Mouse (Mus musculus): Measurements from ENCODE around the gene Birc5. TPM values are rescaled to one million over a fixed set of nuclear protein-coding genes. Genes with fewer than 3 reads are reported as not detected.
A peak's percentile ranks its signal among the peaks of the same experiment; 100 is the strongest.
"Not testable (repeated sequence)": the region's sequence is repeated elsewhere in the genome, so short reads cannot be mapped to it uniquely, and the experiment has no call there.

Gene Birc5
- total RNA-seq (2015) (179 and 200 TPM in 2 replicates), total RNA-seq (2017) (183 and 213 TPM in 2 replicates)

- peak; percentile 97 for ATAC-seq (replicated peaks; ENCODE audit: poor library complexity)
Measured at GRCm38 (mm10) chr11:117848985-117849671, at the start of gene Birc5. Birc5 (plus strand) TSS chr11:117849251.

DNA sequence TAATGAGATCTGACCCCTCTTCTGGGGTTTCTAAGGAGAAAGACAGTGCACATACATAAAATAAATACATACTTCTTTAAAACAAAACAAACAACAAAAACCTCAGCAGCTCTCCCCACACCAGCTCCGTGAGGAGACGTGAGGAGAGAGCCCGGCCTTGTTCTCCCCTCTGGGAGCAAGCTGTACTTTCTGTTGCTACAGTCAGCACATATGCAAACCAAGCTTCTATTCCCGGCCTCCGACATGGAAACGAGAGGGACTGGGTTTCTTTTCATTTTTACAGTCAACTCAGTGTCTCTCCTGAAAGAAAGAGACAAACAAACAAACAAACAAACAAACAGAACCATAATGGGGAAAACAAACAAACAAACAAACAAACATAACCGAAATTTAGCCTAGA, 49.0 kb upstream of the Birc5 start:
- ATAC-seq (replicated peaks; ENCODE audit: poor library complexity) = no peak

DNA sequence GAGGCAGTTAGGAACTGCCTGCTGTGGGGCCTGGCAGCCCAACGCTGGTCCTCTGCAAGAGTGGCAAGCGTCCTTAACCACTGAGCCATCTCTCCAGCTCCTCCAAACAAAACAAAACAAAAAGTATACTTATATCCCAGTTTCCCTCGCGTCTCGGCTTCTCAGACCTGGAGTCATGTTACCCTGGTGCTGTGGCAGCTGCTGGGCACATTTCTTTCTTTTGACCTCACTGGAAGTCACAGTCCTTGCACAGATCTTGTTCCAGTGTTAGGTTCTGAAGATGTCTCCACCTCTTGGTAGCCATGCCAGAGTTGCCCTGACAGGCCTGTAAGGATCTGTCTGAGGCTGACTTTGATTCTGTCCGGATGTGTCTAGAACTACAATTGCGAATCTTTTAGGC, 47.4 kb upstream of the Birc5 start:
- ATAC-seq (replicated peaks; ENCODE audit: poor library complexity) = no peak

- peak; percentile 45; the same call in 1 of the 2 replicates for ATAC-seq (replicated peaks; ENCODE audit: poor library complexity)
Measured at GRCm38 (mm10) chr11:117803166-117803688, 45.8 kb upstream of the Birc5 start.

DNA sequence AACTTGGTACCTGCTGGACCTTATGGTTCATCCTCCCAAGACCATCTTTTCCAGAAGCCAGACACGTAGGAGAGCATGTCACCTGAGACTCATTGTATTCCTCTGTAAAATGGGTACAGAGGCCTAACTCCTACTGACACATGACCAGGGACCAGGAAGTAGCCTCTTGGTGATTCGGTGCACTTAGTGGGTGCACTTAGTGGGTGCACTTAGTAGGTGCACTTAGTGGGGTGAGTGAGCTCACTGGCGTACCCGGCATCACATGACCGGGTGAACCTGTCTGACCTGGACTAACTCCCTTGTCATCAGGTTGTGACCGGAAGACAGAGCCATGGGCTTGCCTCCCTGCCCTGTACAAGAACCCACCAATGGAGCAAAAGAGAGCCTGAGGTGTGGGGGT, 42.3 kb upstream of the Birc5 start:
- ATAC-seq (replicated peaks; ENCODE audit: poor library complexity) = no peak

GRCm38 (mm10) chr11:117809407-117810311, 39.4 kb upstream of the Birc5 start, which contains the start of the genes Gm20708 and Syngr2:
Gm20708 (plus strand) TSS chr11:117809668.
Syngr2 (plus strand) TSS chr11:117809668.
- ATAC-seq (replicated peaks; ENCODE audit: poor library complexity) = peak; percentile 47

DNA sequence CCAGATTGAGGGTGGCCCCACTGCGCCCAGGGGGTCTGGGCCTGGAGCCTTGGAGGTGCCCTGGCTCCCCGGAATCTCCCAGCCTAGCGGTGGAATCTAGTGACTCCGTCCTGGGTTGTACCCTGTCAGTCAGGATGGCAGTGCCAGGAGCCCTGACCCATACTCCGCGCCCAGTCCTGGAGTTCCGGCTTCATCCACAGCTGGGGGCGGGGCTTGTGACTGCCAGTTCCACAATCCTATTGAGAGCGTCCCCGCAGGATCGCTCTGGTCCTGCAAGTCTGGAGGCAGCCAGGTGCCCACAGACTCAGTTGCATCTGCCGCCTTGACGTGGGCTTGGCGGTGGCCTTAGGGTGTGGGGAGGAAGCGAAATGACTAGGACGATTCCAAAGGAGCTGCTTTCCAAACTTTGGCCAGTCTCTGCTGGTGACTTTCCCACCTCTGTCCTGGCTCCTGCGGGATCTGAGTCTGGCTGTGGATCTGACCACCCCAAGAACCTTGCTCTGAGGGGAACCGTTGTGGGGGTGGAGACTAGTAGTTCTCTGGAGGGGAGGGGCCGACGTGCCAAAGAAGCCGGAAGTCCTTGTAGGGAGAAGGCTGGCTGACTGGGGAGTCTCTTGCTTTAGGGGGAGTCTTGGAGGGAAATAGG, 38.5 kb upstream of the Birc5 start:
- ATAC-seq (replicated peaks; ENCODE audit: poor library complexity) = peak; percentile 73

GRCm38 (mm10) chr11:117813867-117814266, 35.2 kb upstream of the Birc5 start:
- ATAC-seq (replicated peaks; ENCODE audit: poor library complexity) = no peak

DNA sequence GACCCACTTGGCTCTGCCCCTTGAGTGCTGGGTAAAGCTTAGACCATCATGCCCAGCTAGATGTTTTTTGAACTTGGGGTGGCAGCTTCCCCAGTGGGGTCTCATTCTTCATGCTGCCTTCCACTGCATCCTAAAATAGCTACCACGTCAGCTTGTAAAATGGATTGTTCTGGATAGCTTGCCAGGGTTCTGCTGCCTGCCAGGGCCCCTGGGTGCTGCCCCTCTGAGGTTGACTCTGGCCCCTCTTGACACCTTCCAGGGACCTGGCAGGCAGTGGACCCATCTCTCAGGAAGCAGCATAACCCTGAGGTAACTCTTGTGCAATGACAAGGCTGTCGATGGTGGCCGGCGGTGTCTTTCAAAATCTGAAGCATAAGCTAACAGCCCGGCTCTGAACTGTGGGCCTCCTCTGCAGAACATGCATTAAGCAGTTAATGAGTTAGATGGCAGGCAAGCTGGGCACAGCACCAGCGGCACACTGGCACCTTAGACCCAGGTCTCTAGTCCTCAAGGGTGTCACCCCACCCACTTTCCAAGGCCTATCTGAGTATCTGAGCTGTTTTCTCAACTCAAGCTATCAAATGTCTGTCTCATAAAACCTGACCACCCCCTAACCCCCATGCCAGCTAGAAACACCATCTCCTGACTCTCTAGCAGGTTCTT, 34.2 kb upstream of the Birc5 start:
- no peak for ATAC-seq (replicated peaks; ENCODE audit: poor library complexity)

DNA sequence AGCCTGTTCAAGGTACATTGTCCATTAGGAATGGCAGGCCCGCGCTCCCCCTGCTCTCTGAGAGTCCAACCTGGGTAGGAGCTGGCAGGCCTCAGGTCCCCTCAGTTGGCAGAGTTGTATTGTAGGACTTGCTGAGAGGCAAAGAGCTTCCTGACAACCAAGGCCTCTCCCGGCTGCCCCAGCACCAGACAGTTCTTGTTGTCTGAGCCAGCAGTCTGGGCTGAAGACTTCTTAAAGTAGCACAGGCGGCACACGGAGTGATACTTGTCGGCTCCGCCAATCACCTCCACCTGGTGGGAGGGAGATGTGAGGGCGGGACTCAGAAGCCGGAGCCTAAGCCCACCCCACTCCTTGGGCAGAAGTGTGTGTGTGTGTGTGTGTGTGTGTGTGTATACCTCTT, 33.2 kb upstream of the Birc5 start:
- not testable (repeated sequence) for ATAC-seq (replicated peaks; ENCODE audit: poor library complexity)

- peak; percentile 34 for ATAC-seq (replicated peaks; ENCODE audit: poor library complexity)
Measured at GRCm38 (mm10) chr11:117816389-117816996, 32.6 kb upstream of the Birc5 start.

- no peak for ATAC-seq (replicated peaks; ENCODE audit: poor library complexity)
Measured at GRCm38 (mm10) chr11:117819095-117819494, 30.0 kb upstream of the Birc5 start.

DNA sequence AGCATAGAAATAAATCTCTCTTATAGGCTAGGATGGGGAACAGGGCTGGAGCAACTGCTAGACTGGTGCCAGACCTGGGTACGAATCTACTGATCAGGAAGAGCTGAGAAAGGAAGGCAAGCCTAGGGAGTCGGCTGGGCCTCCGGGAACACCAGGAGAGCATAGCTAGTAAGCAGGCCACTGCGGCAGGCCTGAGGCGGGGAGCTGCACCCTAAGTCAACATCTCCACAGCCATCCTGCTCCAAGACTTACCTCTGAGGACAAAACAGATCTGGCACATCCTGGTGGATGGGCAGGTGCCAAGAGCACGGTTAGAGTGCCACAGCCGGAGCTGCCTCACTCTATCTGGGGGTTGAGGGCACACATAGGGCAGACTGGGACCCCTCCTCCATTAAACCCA, 28.9 kb upstream of the Birc5 start:
- ATAC-seq (replicated peaks; ENCODE audit: poor library complexity) = no peak

- ATAC-seq (replicated peaks; ENCODE audit: poor library complexity) = no peak
Measured at GRCm38 (mm10) chr11:117821868-117822267, 27.2 kb upstream of the Birc5 start.

DNA sequence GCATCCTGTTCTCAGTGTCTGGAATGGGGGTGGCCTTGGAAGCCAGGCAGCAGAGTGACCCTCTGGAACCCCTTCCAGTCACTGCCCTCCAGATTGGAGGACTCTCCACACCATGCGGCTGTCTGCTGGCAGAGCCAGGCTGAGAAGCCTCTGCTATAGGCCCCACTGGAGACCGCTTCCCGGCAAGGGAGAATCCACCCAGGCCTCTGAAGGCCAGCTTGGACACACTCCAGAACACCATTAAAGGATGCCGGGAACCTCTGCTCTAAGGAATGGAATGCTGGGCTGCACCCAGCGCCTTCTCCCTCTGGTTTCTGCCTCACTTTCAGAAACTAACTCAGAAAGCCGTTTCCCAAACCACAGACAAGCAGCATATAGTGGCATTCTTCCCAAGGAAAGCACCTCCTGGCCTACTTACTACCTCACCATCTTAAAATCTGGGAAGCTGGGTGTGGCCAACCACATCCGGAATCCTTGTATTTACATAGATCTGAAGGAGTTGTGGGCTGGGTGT, 26.3 kb upstream of the Birc5 start:
- no peak for ATAC-seq (replicated peaks; ENCODE audit: poor library complexity)

DNA sequence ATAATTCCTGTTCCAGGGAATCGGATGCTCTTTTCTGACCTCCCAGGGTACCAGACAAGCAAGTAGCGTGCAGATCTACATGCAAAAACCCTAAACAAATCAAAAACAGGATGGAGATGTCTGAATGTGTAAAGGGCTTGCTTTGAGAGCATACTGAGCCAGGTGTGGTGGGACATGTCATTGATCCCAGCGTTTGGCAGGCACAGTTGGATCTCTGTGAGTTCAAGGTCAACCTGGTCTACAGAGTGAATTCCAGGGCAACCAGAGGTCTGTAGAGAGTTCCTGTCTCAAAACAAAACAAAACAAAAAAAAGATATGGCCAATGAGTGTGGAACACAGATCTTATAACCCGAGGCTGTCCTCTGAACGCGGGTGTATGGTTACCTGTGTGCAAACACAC, 25.6 kb upstream of the Birc5 start:
- ATAC-seq (replicated peaks; ENCODE audit: poor library complexity) = no peak

DNA sequence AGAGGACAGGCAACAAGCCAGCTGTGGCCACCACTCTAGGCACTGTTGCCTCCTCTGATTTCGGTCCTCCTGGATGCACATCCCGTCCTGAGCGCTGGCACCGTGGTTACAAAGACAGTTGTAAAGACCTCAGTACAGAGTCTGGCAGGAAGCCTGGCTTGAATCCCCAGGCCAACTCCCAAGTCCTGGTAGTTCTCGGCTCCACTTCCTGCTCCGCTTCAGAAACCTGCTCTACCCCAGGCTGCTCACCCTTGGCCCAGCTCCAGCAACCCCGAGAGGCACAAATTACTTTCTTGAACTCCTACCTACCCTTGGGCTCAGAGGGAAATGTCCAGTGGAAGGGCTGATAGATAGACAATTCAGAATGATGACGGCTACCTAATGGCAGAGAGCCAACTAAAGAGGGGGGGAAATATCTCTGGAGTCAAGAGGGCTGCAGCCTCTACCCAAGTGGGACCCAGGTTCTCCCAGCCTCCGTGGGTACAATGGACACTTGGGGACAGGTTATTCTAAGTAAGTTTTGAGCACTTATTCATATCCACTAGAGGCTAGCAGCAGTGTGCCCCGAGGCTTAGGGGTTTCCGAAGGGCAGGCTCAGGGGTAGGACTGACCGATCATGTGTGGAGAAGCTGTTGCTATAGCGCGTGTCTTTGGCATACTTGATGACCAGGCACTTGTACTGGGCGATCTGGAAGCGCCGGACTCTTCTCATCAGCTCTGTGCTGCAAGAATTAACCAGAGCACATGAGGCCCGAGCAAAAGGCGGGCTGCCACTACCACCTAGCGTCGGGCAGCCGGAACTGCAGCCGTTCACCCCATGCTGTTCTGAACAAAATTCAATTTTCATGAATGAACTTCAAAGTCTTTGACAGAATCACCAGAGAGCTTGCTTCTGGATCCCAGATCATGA, 24.7 kb upstream of the Birc5 start:
- ATAC-seq (replicated peaks; ENCODE audit: poor library complexity) = peak; percentile 51

- peak; percentile 40 for ATAC-seq (replicated peaks; ENCODE audit: poor library complexity)
Measured at GRCm38 (mm10) chr11:117825333-117826101, 23.5 kb upstream of the Birc5 start, which contains the start of the genes Afmid and Tk1. Afmid (plus strand) TSS chr11:117825924. Tk1 (minus strand) TSS chr11:117826092.

Data from megakaryocyte progenitor cell, adult 5-6 weeks (primary cell).